Mouse (Mus musculus) embryonic fibroblast, embryonic 13.5 days (primary cell): ENCODE data around the gene Carmil3. TPM values are rescaled to one million over a fixed set of nuclear protein-coding genes. Genes with fewer than 3 reads are reported as not detected.

Source experiments
- H3K27ac ChIP-seq: 2 replicates; pipeline ENCODE4 v1.5.1; 2012; ENCODE audit warnings: low read length, control low read depth, inconsistent platforms; ENCODE audit not compliant: insufficient read depth
- H3K4me1 ChIP-seq: 2 replicates; pipeline ENCODE4 v1.6.1; 2011; ENCODE audit warnings: low read length; ENCODE audit not compliant: control insufficient read depth, insufficient read depth
- H3K4me3 ChIP-seq: 2 replicates; pipeline ENCODE4 v1.5.1; 2011; ENCODE audit warnings: mild to moderate bottlenecking, control low read depth, low read length; ENCODE audit not compliant: insufficient read depth
- CTCF ChIP-seq: IDR thresholded peaks from 2 replicates; pipeline ENCODE4 v1.5.1; 2011; ENCODE audit warnings: mild to moderate bottlenecking, control low read depth, low read length, moderate library complexity, borderline replicate concordance; ENCODE audit not compliant: insufficient read depth
- POLR2A ChIP-seq: IDR thresholded peaks from 2 replicates; pipeline ENCODE4 v1.6.1; 2011; ENCODE audit warnings: low read depth, mild to moderate bottlenecking, control low read depth, low read length, moderate library complexity
- polyA plus RNA-seq: library from polyadenylated mRNA; stranded (reverse); fragments of >200 nt; gene quantifications from 2 replicates; pipeline ENCODE4 v1.2.4, GENCODE M21; 2011; ENCODE audit warnings: low read depth; ENCODE audit not compliant: missing spikeins, insufficient read length

Gene Carmil3
- polyA plus RNA-seq, 1 experiment = 2.9 TPM

DNA sequence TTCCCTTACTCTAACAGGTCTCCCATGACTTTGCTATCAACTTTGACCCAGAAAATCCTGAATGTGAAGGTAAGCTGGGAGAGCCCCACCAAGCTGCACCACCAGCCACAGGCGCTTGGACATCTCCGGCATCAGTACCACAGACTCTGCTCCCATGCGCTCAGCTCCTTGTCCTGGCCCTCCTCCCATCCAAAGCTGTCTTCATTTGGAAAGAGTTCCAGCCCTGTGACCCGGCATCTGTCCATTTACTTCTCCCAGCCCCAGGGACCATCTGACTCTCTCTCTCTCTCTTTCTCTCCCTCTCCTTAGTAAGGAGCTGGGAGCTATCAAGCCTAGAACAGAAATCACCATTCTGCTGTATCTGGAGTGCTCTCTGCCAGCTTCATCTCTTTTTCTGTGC, 25.4 kb downstream of the Carmil3 start:
- H3K4me3 ChIP-seq = no peak overlapping the region
- no peak overlapping the region for H3K27ac ChIP-seq
- H3K4me1 ChIP-seq = no peaks in the 10 kb centered on the region
- TF ChIP-seq CTCF = no peak
- TF ChIP-seq POLR2A = no peak

DNA sequence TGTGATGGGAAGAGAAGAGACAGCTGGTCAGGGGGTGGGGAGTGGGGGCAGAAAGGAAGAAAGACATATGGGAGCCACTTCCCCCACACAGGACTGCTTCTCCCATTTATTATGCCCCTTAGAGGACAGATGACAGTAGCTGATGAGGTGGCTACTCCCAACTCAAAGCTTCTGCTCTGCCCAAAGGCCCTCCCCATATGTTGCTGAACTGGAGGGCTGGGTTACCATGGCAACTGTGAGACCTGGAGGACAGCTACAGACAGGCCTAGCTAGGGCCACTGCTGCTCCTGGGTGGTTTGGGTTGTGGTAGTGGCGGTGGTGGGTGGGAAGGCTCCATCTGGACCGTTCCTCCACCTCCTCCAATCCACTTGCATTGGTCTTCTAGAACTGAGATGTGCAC, 28.4 kb downstream of the Carmil3 start:
- no peak for TF ChIP-seq CTCF
- TF ChIP-seq POLR2A = no peak
- H3K4me1 ChIP-seq = no peaks in the 10 kb centered on the region
- no peak overlapping the region for H3K27ac ChIP-seq

DNA sequence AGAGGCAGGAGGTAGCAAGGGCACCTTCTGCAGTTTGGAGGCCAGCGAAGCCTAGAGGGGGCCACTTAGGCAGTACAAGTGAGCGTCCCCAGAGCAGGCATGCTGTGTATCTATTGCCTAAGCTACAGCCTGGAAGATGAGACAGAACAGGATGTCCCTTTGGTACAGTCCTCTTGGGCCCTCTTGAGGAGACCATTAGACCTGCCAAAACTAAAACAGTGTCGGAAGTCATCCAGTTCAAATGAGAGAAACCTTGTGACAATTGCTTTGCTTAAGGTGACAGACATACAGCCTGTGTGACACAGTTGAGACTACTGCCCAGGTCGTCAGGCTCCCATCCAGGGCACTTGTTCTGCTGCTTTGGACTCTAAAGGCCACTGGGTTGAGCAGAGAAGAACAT, 29.2 kb downstream of the Carmil3 start:
- TF ChIP-seq CTCF = no peak
- TF ChIP-seq POLR2A = no peak
- H3K27ac ChIP-seq = no peak overlapping the region
- H3K4me1 ChIP-seq = no peaks in the 10 kb centered on the region
- no peak overlapping the region for H3K4me3 ChIP-seq

More for the DNA sequence above, 28.4 kb downstream of the Carmil3 start:
- H3K4me3 ChIP-seq = no peak overlapping the region

DNA sequence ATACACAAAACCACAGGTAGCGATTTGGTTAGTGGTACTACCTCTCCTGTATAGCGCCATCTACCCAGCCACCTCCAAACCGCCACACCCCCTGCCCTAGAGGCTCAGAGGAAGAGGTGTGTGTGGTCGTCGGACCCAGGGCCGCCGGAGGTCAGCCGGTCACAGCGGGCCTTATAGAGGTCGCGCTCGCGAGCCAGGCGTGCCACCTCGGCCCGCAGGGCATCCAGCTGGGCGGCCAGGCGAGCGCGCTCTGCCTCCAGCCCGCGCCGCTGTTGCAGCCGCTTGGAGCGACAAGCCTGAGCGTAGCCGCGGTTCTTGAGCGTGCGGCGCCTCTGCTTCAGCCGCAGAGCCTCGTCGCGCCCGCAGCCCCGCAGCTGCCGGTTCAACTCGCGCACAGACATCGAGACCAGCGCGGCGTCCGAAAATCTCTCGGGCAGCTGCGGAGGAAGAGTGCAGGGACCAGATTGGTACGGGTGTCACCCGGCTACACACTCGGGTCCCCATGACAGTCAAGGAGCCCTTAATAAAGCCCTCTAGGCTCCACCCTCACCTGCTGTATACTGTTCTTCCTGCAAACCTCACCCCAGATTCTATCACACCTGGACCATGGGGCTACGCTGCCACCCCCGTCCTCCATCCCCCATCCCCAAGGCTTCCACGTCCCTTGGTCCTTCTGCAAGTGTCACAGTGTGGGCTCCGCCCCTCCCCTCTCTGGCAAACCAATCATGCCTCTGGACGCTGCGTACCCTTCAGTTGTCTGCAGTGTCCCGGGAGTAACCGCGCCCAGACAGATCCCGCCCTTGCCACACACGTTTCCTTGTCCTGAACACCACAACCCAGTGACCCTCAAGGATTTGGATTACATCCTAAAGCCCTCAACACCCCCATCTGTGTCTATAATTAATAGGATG, 30.3 kb downstream of the Carmil3 start:
- Histone ChIP-seq H3K4me1 (no peaks in the 10 kb centered on the region), H3K27ac (no peak overlapping the region), H3K4me3 (peak overlapping the region; percentile 36)
- TF ChIP-seq CTCF = no peak
- TF ChIP-seq POLR2A = no peak

DNA sequence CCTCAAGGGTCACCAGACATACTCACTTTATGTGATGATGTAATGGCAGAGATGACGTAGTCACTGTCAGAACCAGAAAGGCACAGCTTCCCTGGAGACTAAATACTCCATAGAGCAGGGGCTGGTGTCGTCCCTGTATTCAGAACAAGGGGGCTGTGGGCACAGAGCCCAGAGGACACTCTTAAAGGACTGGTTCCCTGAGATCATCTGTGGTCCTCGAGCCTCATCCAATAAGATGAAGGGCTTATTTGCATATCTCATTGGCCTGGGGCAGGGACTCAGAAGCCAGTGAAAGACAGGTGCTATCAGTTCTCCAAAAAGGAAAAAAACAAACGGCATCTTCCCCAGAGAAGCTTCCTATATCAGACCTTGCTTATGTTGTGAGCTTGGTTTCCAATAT, 33.6 kb downstream of the Carmil3 start:
- TF ChIP-seq CTCF (no peak), POLR2A (no peak)
- H3K4me3 ChIP-seq = no peak overlapping the region
- no peak overlapping the region for H3K27ac ChIP-seq
- no peaks in the 10 kb centered on the region for H3K4me1 ChIP-seq

DNA sequence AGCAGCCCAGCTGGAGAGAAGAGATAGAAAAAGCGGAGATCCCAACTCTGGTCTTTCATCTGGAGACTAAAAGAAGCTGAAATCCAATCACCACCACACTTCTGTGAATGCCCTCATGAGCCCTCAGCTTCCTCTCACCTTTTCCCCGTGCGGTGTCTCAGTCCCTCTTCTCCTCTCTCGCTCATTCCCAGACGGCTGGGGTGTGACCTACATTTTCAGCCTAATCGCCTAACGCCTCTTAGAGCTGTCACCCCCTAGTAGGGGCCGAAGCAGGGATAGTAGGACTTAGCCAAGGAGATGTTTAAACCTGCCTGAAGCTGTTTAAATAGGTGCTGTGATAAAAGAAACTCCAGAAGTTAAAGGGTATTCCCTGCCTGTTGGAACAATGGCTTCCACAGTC, 34.3 kb downstream of the Carmil3 start, which contains the start of gene Nrl:
TSS of gene Nrl (minus strand) at position 197 of the 400 bp plus-strand sequence.
- TF ChIP-seq POLR2A (no peak), CTCF (no peak)
- Histone ChIP-seq H3K4me3 (no peak within 1 kb of the TSS), H3K4me1 (no peaks in the 10 kb centered on the region), H3K27ac (no peak within 1 kb of the TSS)

DNA sequence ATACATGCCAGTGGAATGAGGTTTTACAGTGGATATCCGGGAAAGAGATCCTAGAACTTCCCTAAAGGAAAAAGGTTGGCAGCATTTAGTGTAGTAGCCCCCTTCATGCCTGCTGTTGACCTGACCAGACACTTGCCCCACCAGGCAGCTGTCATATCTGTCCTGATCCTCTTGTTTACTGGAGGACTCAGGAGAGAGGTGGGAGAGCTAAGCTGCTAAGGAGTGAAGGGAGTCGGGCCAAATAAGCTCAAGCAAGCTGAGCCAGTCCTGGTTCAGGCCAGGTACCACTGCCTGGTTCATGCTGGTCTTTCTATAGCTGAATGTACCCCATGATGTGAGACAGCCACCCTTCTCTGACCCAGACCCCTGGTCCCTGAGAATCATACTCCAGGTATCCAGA, 36.2 kb downstream of the Carmil3 start:
- Histone ChIP-seq H3K4me3 (no peak overlapping the region), H3K4me1 (no peaks in the 10 kb centered on the region), H3K27ac (no peak overlapping the region)
- TF ChIP-seq CTCF = no peak
- TF ChIP-seq POLR2A = no peak

DNA sequence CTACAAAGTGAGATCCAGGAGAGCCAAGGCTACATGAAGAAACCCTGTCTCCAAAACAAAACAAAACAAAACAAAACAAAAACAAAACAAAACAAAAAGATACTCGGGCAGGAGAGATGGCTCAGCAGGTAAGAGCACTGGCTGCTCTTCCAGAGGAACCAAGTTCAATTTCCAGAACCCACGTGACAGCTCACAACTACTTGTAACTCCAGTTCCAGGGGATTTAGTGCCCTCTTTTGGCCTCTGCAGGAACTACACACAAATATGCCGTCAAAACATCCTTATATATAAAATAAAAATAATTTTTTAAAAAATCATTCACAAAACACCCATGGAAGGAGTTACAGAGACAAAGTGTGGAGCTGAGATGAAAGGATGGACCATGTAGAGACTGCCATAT, 37.5 kb downstream of the Carmil3 start:
- TF ChIP-seq POLR2A (no peak), CTCF (no peak)
- Histone ChIP-seq H3K27ac (no peak overlapping the region), H3K4me3 (no peak overlapping the region), H3K4me1 (no peaks in the 10 kb centered on the region)

DNA sequence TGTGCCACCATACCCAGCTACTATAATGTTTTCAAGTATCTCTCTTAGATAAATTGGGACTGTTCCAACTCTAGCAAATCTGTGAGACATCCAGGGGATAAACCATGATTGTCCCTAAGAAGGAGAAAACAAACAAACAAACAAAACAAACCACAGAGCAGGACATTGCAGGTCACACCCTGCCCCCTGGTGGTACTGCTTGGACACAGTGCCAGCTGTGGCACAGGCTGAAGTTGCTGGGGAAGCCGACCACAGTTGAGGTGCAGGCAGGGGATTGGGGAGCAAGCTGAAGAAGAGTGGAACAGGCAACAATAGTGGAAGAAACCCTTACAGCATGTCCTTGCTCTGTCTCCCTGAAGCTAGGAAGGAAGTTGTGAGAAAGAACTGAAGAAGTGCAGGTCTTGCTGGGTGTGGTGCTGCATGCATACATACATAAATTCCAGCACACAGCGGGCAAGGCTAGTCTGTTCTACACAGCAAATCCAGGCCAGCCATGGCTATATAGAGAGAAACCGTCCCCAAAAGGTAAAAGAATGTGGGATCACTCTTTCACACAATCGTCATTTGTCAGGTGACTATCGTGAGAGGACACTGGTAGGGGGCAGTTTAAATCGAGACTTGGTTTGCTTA, 45.8 kb downstream of the Carmil3 start:
- H3K4me1 ChIP-seq = no peaks in the 10 kb centered on the region
- TF ChIP-seq CTCF (peak; percentile 77; the same call in 1 of the 2 replicates), POLR2A (no peak)
- H3K4me3 ChIP-seq = no peak overlapping the region

DNA sequence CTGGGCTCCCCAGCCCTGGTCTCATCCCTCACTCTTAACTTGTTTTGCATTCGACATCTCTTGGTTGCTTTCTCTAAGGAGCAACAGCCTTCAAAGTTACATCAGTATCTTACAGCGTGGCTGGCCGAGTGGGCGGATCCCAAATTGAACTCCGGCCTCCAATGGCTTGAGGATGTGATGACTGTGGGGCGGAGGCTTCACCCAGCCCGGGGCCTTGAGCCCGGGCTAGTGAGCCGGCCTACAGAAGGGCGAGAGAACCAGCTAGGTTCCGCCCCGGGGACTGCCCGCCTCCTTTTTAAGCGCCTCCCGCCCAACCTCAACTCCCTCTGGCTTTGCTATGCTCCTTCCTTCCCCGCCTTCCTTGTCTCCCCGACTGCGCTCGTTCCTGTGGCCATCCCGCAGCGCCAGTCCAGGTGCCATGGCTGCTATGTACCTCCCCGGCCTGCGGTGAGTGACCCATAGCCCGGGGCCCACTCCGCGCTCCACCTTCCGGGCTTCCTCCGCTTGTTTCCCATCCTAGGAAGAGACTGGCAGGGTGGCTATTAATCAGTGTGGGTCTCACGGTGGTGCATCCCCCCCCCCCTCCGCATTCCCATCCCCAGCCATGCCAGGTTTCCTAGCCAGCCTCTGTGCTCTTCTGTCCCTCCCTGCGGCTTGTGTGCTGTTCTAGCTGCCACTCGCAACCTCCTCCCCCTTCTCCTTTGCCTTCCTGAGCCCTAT, 49.8 kb downstream of the Carmil3 start, which contains the start of gene Pck2:
TSS of gene Pck2 (plus strand) at position 200 of the 720 bp plus-strand sequence.
- Histone ChIP-seq H3K27ac (peak within 1 kb of the TSS; percentile 95), H3K4me1 (0 out of 2 replicates have a peak, but pooled peaks cover 2% of the 10 kb centered on the region), H3K4me3 (peak within 1 kb of the TSS; percentile 83)
- TF ChIP-seq CTCF (no peak), POLR2A (peak; percentile 92)

More for the DNA sequence above, 45.8 kb downstream of the Carmil3 start:
- no peak overlapping the region for H3K27ac ChIP-seq
